10 mouse cellular contexts compared by ENCODE assay signal in the genomic region with DNA sequence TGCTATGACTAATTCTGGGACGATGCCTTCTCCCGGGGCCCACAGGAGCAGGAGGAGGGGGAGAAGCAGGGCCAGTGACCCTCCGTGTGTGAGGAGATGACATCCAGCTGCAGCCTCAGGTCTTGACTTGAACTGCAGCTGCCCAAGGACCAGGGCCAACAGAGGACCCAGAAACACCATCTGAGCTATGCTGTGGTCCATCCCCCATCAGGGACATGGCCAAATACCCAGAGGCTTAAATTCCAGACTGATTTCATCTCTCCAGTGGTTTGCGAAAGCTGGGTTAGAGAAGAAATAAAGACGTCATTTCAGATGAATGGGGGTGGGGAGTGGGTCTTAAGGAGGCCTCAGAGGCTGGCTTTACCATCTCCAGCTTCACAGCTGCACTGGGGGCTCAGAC. TPM values are rescaled to one million over a fixed set of nuclear protein-coding genes. Genes with fewer than 3 reads are reported as not detected.
DNase-seq lines count a peak whose midpoint lies in the region; ATAC-seq and TF ChIP-seq lines count a peak whose summit lies in the region.
"Had no signal": no experiment of that assay in that cellular context is flagged by ENCODE, and none has a peak within 500 bp of the region (broad histone marks: within the 10 kb centered on the region; RNA-seq: fewer than 3 reads in every experiment).

No protein-coding gene starts in this region.

- no peak overlapping the region for H3K4me3 ChIP-seq in lung, adult 2 months (replicated peaks; ENCODE audit: extremely low read depth, low read depth, low read length)
- H3K4me3 ChIP-seq: forebrain, embryonic 13.5 days had no signal

- in situ Hi-C loops in Patski (cut with MboI; ENCODE audit: low pct_unique_long_range_greater_than_20kb), result no loop called here

- peak; percentile 87 for ATAC-seq in Patski
- no peak for ATAC-seq in CD4-positive, CD25-positive, alpha-beta regulatory T cell, adult 4 months
- ATAC-seq in inflammation-experienced regulatory T-cells, adult 6 months, result no peak
- ATAC-seq: forebrain, embryonic 13.5 days had no signal

- H3K27me3 ChIP-seq in Patski, result no peaks in the 10 kb centered on the region
- H3K27me3 ChIP-seq: forebrain, embryonic 13.5 days had no signal

- POLR2A ChIA-PET in Patski (lab: Charles Lee), result no interaction called here

- no peak for TF ChIP-seq CTCF in Patski (IDR thresholded peaks at IDR 0.05)
- TF ChIP-seq CTCF in lung, adult 2 months (IDR thresholded peaks at IDR 0.05; ENCODE audit: insufficient read depth, low read length), result no peak

- no peak for TF ChIP-seq POLR2A in lung, adult 2 months (IDR thresholded peaks at IDR 0.05; ENCODE audit: borderline replicate concordance, extremely low read depth, low read depth, low read length)

- WGBS in lung, adult 2 months, result 37% methylated on average over 5 of the region's 5 CpGs

- intact Hi-C loops in heart, postnatal 14 days (cut with DNase I), result no loop called here

- peak; percentile 97 for DNase-seq in 3T3-L1 (ENCODE audit: low read depth, low spot score)
- peak; percentile 83 for DNase-seq in Patski (ENCODE audit: low read depth, low spot score)
- DNase-seq in heart, postnatal 14 days, result peak; percentile 33 to 44
- peak; percentile 37 for DNase-seq in lung, adult 2 months
- no peak for DNase-seq in frontal cortex, postnatal 36 days (ENCODE audit: low spot score in 2 of 2)
- DNase-seq: cerebellum, adult 18-20 months; thymus, adult 2 months had no signal

- H3K4me1 ChIP-seq in lung, adult 2 months (ENCODE audit: control insufficient read depth, insufficient read depth, low read length), result peaks cover 3% of the 10 kb centered on the region; the same call in 1 of the 2 replicates

- CTCF ChIA-PET in Patski (lab: Charles Lee), result interaction anchor here (0.9 to 2.1 kb wide), 3 partner anchors 8 to 55 kb away, joined by 3 to 5 read pairs (median 3); no protein-coding TSS in a partner anchor

RNA-seq across cellular contexts. Expression of a gene that starts 35.0 kb away (rescaled TPM):
- 129 TPM for polyA plus RNA-seq in Patski (2021)
- 10 to 100 TPM; 41.9 to 42.7 TPM for total RNA-seq in heart, postnatal 14 days (2021)
- polyA plus RNA-seq in lung, adult 2 months (2012; rRNA removed), result 17.6 and 25.5 TPM in 2 replicates
- 10 to 100 TPM; 18.5 to 18.7 TPM for polyA plus RNA-seq in CD4-positive, CD25-positive, alpha-beta regulatory T cell, adult 4 months (2017; shearing (Covaris generic))
- 10 to 100 TPM; 14.8 to 39.1 (median 20.4) TPM for polyA plus RNA-seq in inflammation-experienced regulatory T-cells, adult 6 months (2017; shearing (Covaris generic))

Comparison
In these comparisons a context has a peak if more than half of its experiments do, and no peak if none do; other contexts are left out.
1. DNase-seq: peak in 3T3-L1 (single experiment), Patski (single experiment), heart, postnatal 14 days (2 of 2) and lung, adult 2 months (single experiment); none in frontal cortex, postnatal 36 days (0 of 2).